Mouse (Mus musculus) liver, embryonic 12.5 days (tissue): ENCODE data around the gene Cltb. TPM values are rescaled to one million over a fixed set of nuclear protein-coding genes. Genes with fewer than 3 reads are reported as not detected.

Experiments
- ATAC-seq: fragments of 200-750 bp; cut with Nextera tagmentation; 2 replicates; pipeline ENCODE4 v1.8.0; 2017; ENCODE audit warnings: moderate number of reproducible peaks, mild to moderate bottlenecking, moderate library complexity
- H3K27ac ChIP-seq: fragments of 300-500 bp; sonication (generic); 2 replicates; pipeline ENCODE4 v1.5.1; 2016; ENCODE audit warnings: mild to moderate bottlenecking
- H3K27me3 ChIP-seq: fragments of 300-500 bp; sonication (generic); replicated peaks from 2 replicates; pipeline ENCODE4 v1.6.1; 2016; ENCODE audit warnings: mild to moderate bottlenecking, moderate library complexity
- H3K36me3 ChIP-seq: fragments of 300-500 bp; sonication (generic); 2 replicates; pipeline ENCODE4 v1.6.1; 2016; ENCODE audit warnings: mild to moderate bottlenecking, moderate library complexity
- H3K4me1 ChIP-seq: fragments of 300-500 bp; sonication (generic); 2 replicates; pipeline ENCODE4 v1.6.1; 2016
- H3K4me2 ChIP-seq: fragments of 300-500 bp; sonication (generic); 2 replicates; pipeline ENCODE4 v1.6.1; 2016; ENCODE audit warnings: mild to moderate bottlenecking, moderate library complexity
- H3K4me3 ChIP-seq: fragments of 300-500 bp; sonication (generic); 2 replicates; pipeline ENCODE4 v1.5.1; 2016; ENCODE audit warnings: mild to moderate bottlenecking, moderate library complexity
- H3K9ac ChIP-seq: fragments of 300-500 bp; sonication (generic); 2 replicates; pipeline ENCODE4 v1.6.1; 2016; ENCODE audit warnings: mild to moderate bottlenecking, moderate library complexity
- H3K9me3 ChIP-seq: fragments of 300-500 bp; sonication (generic); replicated peaks from 2 replicates; pipeline ENCODE4 v1.6.1; 2016; ENCODE audit warnings: mild to moderate bottlenecking, moderate library complexity
- WGBS: fragments of 180-500 bp; shearing (Covaris S2); methylation state at CpG from one replicate; pipeline ENCODE4 v1.1.7; 2016; ENCODE audit not compliant: insufficient replicate concordance; 5-methylcytosine and 5-hydroxymethylcytosine counted together
- polyA plus RNA-seq: library from polyadenylated mRNA; unstranded; fragments of >200 nt; fragmentation: Nextera tagmentation; extraction: Ambion mirVana; gene quantifications from 2 replicates; pipeline ENCODE4 v1.2.1, GENCODE M21; 2016

Gene Cltb
- polyA plus RNA-seq, 1 experiment from 2014 or later: 51.2 TPM

DNA sequence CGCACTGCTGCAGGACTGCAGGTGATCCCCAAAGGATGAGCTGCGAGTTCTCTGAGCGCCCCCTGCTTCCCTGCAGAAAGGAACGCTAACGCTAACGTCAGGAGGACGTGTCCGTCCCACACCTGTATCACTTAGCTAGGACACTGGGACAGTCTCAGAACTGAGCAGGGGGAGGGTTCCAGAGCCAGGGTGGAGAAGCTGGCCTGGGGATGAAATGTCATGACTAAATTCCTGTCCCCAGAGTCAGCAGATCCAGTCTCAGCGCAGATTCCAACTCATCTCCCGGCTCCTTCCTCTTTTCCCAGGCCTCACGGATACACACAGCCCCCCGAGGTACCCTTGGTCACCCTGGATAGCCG is 552 bp downstream of the Cltb start:
- Histone ChIP-seq H3K9ac (peak overlapping the region; percentile 90), H3K27ac (peak overlapping the region; percentile 83), H3K9me3 (no peaks in the 10 kb centered on the region), H3K4me2 (peak overlapping the region; percentile 95), H3K36me3 (peaks cover 14% of the 10 kb centered on the region), H3K4me1 (peaks cover 50% of the 10 kb centered on the region), H3K4me3 (peak overlapping the region; percentile 83), H3K27me3 (no peaks in the 10 kb centered on the region)
- ATAC-seq: no peak; the same call in 1 of the 2 replicates
- 15% methylated on average over 13 of the region's 13 CpGs for WGBS

DNA sequence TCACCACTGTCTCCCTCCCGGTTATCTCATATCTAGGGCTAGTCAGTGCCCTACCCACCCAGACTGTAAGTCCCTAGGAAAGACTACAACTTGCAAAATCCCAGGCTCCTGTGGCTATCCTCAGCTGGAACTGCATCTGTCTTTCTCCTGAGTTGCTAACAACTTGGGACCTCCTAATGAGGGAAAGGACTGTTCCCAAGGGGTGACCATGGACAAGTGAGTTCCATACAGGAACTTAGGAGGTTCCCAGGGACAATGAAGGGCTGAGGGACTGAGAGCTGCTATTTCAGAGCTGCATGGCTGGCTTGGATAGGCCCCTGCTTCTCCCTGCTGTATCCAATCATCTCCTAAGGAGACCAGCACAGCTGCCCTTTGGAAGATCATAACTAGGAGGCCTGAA is 1.8 kb downstream of the Cltb start:
- peak overlapping the region; percentile 81; the same call in 1 of the 2 replicates for H3K27ac ChIP-seq
- peaks cover 27% of the 10 kb centered on the region for H3K36me3 ChIP-seq
- H3K4me2 ChIP-seq: peak overlapping the region; percentile 95
- no peaks in the 10 kb centered on the region for H3K9me3 ChIP-seq
- H3K27me3 ChIP-seq: no peaks in the 10 kb centered on the region
- H3K4me3 ChIP-seq: peak overlapping the region; percentile 83
- peak overlapping the region; percentile 90 for H3K9ac ChIP-seq
- no peak for ATAC-seq
- 26% methylated on average over 1 of the region's 1 CpGs for WGBS
- peaks cover 50% of the 10 kb centered on the region for H3K4me1 ChIP-seq

- 57% methylated on average over 8 of the region's 8 CpGs for WGBS
- peaks cover 33% of the 10 kb centered on the region for H3K36me3 ChIP-seq
- peak overlapping the region; percentile 90 for H3K9ac ChIP-seq
- peak overlapping the region; percentile 83 for H3K4me3 ChIP-seq
- H3K9me3 ChIP-seq: no peaks in the 10 kb centered on the region
- peaks cover 50% of the 10 kb centered on the region for H3K4me1 ChIP-seq
- H3K27me3 ChIP-seq: no peaks in the 10 kb centered on the region
- peak overlapping the region; percentile 81 for H3K27ac ChIP-seq
- H3K4me2 ChIP-seq: peak overlapping the region; percentile 95
- ATAC-seq: no peak
Measured at GRCm38 (mm10) chr13:54608666-54609065, 2.5 kb downstream of the Cltb start.

- H3K4me2 ChIP-seq: peak overlapping the region; percentile 95
- H3K27ac ChIP-seq: peak overlapping the region; percentile 81
- H3K9me3 ChIP-seq: no peaks in the 10 kb centered on the region
- H3K4me1 ChIP-seq: peaks cover 50% of the 10 kb centered on the region
- H3K4me3 ChIP-seq: peak overlapping the region; percentile 83; the same call in 1 of the 2 replicates
- H3K9ac ChIP-seq: 0 out of 2 replicates have a peak overlapping the region, but pooled peaks have one; percentile 90
- ATAC-seq: peak; percentile 82
- 28% methylated on average over 3 of the region's 3 CpGs for WGBS
- H3K36me3 ChIP-seq: peaks cover 38% of the 10 kb centered on the region
- no peaks in the 10 kb centered on the region for H3K27me3 ChIP-seq
Measured at GRCm38 (mm10) chr13:54608002-54608401, 3.1 kb downstream of the Cltb start.

DNA sequence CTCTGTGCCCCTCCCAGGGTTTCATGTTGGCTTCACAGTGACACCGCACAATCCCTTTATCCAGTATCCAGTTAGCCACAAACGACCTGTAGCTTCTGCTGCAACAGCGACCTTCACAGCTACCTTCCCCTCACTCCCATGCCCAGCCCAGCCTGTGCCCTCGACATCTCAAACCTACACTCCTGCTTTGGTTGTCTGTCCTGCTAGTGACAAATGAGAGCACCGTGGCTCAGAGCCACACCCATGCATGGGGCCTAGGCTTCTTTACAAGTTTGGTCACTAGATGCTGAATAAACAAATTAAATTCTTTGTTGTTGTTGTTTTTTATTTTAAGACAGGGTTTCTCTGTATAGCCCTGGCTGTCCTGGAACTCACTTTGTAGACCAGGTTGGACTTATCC is 3.9 kb downstream of the Cltb start:
- Histone ChIP-seq H3K27ac (peak overlapping the region; percentile 81), H3K4me3 (peak overlapping the region; percentile 4; the same call in 1 of the 2 replicates), H3K9ac (peak overlapping the region; percentile 42), H3K27me3 (no peaks in the 10 kb centered on the region), H3K4me1 (peaks cover 50% of the 10 kb centered on the region), H3K4me2 (peak overlapping the region; percentile 95), H3K36me3 (peaks cover 38% of the 10 kb centered on the region), H3K9me3 (no peaks in the 10 kb centered on the region)
- WGBS: 43% methylated on average over 5 of the region's 5 CpGs
- peak; percentile 52 for ATAC-seq

GRCm38 (mm10) chr13:54605426-54605825 is 5.7 kb downstream of the Cltb start:
- no peak overlapping the region for H3K27ac ChIP-seq

GRCm38 (mm10) chr13:54604221-54604620 is 6.9 kb downstream of the Cltb start:
- 77% methylated on average over 4 of the region's 4 CpGs for WGBS
- H3K27ac ChIP-seq: no peak overlapping the region
- no peak overlapping the region for H3K9ac ChIP-seq
- H3K36me3 ChIP-seq: peaks cover 53% of the 10 kb centered on the region
- no peak for ATAC-seq
- H3K27me3 ChIP-seq: no peaks in the 10 kb centered on the region
- H3K4me2 ChIP-seq: no peak overlapping the region
- no peak overlapping the region for H3K4me3 ChIP-seq
- no peaks in the 10 kb centered on the region for H3K9me3 ChIP-seq
- peaks cover 27% of the 10 kb centered on the region for H3K4me1 ChIP-seq

More at GRCm38 (mm10) chr13:54605426-54605825, 5.7 kb downstream of the Cltb start:
- Histone ChIP-seq H3K4me1 (peaks cover 39% of the 10 kb centered on the region), H3K4me2 (no peak overlapping the region), H3K4me3 (no peak overlapping the region), H3K36me3 (peaks cover 47% of the 10 kb centered on the region), H3K27me3 (no peaks in the 10 kb centered on the region), H3K9ac (no peak overlapping the region), H3K9me3 (no peaks in the 10 kb centered on the region)
- WGBS: 79% methylated on average over 5 of the region's 5 CpGs
- no peak for ATAC-seq

- Histone ChIP-seq H3K9ac (no peak overlapping the region), H3K9me3 (no peaks in the 10 kb centered on the region), H3K36me3 (peaks cover 60% of the 10 kb centered on the region), H3K4me1 (peaks cover 20% of the 10 kb centered on the region), H3K27me3 (no peaks in the 10 kb centered on the region), H3K4me3 (no peak overlapping the region), H3K27ac (no peak overlapping the region), H3K4me2 (no peak overlapping the region)
- ATAC-seq: no peak
Measured at GRCm38 (mm10) chr13:54603501-54603900, 7.6 kb downstream of the Cltb start.

- Histone ChIP-seq H3K9me3 (no peaks in the 10 kb centered on the region), H3K27ac (no peak overlapping the region), H3K27me3 (no peaks in the 10 kb centered on the region), H3K4me3 (no peak overlapping the region), H3K9ac (no peak overlapping the region), H3K4me2 (no peak overlapping the region), H3K4me1 (peaks cover 15% of the 10 kb centered on the region), H3K36me3 (peaks cover 69% of the 10 kb centered on the region)
- ATAC-seq: no peak
- WGBS: 75% methylated on average over 3 of the region's 3 CpGs
Measured at GRCm38 (mm10) chr13:54602639-54603111, 8.5 kb downstream of the Cltb start.

GRCm38 (mm10) chr13:54598622-54599143 is 12.5 kb downstream of the Cltb start:
- Histone ChIP-seq H3K36me3 (peaks cover 72% of the 10 kb centered on the region), H3K4me1 (peaks cover 3% of the 10 kb centered on the region; the same call in 1 of the 2 replicates), H3K4me3 (no peak overlapping the region), H3K9me3 (no peaks in the 10 kb centered on the region), H3K9ac (no peak overlapping the region), H3K4me2 (no peak overlapping the region), H3K27ac (no peak overlapping the region), H3K27me3 (no peaks in the 10 kb centered on the region)
- WGBS: 86% methylated on average over 12 of the region's 12 CpGs
- ATAC-seq: no peak

DNA sequence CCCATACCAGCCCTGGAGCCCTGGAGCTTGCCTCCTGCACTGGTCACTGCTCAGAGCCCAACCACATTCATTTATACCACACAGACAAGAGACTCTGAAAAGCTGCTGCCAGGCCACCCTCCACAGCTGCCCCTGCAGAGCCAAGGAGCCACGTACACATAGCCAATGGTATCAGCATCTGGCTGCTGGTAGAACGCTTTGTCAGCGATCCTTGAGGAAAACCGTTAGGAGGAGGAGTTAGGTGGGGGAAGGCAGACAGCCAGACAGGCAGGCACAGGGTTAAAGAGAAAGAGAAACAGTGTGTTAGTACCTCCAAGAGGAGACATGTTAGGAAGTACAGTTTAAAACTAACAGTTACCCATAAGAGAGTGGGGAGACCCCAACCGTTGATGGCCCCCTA is 14.3 kb downstream of the Cltb start:
- no peak overlapping the region for H3K27ac ChIP-seq

DNA sequence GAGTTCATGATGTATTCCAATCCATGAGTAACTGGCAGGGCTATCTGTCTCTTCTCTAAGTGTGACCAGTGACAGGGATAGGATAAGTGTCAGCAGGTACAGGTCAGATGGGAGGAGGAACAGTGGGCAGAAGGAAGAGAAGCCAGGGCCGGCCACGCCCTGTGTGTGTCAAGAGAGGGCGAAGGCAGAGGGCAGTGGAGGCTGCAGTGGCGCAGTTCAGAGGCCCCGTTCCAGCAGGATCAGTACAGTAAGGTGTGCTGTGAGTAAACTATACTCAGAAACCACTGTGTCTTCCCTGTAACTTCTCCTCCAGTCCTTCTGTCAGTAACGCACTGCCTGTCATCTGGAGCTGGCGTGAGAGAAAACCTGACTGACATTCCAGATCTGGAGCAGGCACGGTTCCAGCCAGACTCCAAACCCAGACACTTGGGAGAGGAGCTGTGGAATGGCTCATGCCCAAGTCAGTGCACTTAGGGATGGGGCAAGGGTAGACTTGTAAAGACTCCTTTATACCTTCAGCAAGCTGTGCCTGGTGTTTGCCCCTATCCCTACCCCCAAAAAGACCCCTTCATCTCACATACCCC is 14.9 kb downstream of the Cltb start:
- peaks cover 12% of the 10 kb centered on the region for H3K4me1 ChIP-seq
- no peak for ATAC-seq
- no peak overlapping the region for H3K4me2 ChIP-seq
- no peak overlapping the region for H3K4me3 ChIP-seq
- no peaks in the 10 kb centered on the region for H3K9me3 ChIP-seq
- 76% methylated on average over 8 of the region's 8 CpGs for WGBS
- H3K27me3 ChIP-seq: no peaks in the 10 kb centered on the region
- H3K36me3 ChIP-seq: peaks cover 73% of the 10 kb centered on the region
- no peak overlapping the region for H3K9ac ChIP-seq
- H3K27ac ChIP-seq: no peak overlapping the region

More for the DNA sequence above, 14.3 kb downstream of the Cltb start:
- no peaks in the 10 kb centered on the region for H3K27me3 ChIP-seq
- H3K9me3 ChIP-seq: no peaks in the 10 kb centered on the region
- no peak for ATAC-seq
- WGBS: 67% methylated on average over 5 of the region's 5 CpGs
- H3K4me3 ChIP-seq: no peak overlapping the region
- peaks cover 5% of the 10 kb centered on the region for H3K4me1 ChIP-seq
- peaks cover 75% of the 10 kb centered on the region for H3K36me3 ChIP-seq
- H3K4me2 ChIP-seq: no peak overlapping the region
- no peak overlapping the region for H3K9ac ChIP-seq
